Mouse (Mus musculus) NIH3T3 (cell line): Measurements from ENCODE around the gene Med24.
A peak's percentile ranks its signal among the peaks of the same experiment; 100 is the strongest.

ENCODE experiments used
- DNase-seq: peaks from one replicate; pipeline ENCODE4 v3.0.0-alpha.2; 2012; ENCODE audit warnings: low read depth

The Med24 gene

DNA sequence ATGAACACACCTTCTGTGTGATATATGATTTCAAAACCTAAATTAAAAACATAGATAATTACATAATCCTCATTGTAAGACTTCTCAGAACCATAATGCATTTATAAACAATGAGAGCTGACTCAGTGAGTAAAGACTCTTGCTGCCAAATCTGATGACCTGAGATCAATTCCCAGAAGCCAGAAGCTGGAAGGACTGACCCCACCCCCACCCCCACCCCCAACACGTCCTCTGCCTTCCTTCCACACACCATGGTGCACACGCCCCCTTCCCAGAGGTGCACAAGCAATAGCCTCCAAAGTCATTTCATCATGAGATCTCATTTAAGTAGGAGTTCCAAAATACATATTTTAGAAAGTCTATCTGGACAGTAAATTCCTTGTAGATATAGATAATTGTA lies 8.5 kb downstream of the Med24 start:
- DNase-seq, result peak; percentile 70

DNA sequence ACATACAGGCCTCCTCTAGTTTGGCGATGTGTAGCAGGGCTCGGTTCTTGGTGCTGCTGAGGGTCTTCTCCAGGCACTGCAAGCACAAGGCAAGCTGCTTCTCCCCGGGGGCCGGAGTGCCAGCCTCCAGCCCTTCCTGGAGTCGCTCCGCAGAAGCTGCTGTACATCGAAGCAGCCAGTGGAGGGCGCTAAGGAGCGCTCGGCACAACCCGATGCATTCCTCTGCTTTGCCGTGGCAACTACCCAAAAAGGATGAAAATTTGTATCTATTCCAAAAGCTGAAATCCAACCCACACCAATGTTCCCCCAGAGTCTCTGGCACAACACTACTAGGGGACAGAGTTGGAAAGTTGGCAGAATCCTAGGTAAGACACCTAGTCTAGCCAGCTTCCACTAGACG lies 11.3 kb downstream of the Med24 start:
- peak; percentile 84 for DNase-seq

DNA sequence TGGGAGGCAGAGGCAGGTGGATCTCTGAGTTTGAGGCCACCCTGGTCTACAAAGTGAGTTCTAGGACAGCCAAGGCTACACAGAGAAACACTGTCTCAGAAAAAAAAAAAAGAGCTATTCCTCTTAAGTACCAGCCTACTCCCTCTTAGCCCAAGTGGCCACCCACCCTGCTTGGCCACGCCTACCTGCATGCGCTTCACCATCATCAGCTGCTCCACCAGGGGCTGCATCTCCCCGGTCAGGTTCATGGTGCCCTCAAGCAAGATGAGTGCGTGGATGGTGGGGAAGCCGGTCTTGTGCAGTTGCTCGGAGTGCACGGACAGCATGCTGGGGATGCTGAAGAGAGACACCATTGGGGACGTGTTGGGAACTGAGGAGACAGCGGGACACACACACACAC lies 13.3 kb downstream of the Med24 start:
- DNase-seq, result no peak

DNA sequence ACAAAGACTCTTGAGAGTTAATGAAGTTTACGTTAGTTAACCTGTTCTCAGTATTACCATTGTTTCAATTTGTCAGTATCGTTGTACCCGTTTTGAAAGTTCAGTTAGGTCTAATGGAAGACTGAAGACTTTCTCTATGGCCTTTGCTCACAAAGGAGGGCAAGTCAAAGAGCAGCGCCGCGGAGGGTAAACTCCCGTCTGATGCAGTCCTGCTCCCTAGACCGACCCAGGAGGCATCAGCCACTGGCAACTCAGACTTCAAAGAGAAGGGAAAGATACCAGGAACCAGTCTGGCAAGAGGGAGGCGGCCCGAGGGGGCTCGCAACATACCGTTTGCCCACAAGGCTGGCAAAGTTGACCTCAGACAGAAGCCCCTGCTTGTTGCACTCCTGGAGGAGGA lies 15.5 kb downstream of the Med24 start:
- DNase-seq, result no peak

DNA sequence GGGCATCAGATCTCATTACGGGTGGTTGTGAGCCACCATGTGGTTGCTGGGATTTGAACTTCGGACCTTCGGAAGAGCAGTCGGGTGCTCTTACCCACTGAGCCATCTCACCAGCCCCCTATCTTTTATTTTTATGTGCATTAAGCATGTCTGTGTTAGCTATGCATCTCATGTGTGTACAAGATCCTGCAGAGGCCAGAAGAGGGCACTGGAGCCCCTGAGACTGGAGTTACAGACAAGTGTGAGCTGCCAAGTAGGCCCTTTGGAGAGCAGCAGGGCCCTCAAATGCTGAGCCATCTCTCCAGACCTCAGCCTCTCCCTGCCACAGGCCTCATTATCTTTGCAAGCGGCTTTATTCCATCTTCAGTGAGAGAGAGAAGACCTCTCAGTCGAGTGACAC lies 17.2 kb downstream of the Med24 start:
- peak; percentile 67 for DNase-seq

DNA sequence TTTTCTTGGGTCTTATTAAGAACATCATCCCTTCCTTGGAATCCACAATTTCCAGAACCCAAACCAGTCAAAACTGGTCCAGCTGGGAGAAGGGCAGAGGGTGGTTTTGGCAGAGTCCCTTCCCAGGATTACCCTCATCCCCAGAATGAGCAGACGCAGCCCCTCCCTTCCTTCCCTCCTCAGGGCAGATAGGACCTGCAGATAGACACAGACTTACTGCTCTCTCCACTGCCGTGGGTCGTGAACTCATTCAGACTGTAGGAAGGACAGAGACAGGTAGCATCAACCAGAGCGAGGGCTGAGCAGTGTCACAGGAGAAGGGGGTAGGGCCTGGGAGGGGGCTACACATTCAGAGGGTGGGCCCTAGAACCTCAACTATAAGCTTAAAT lies 18.2 kb downstream of the Med24 start:
- no peak for DNase-seq

DNA sequence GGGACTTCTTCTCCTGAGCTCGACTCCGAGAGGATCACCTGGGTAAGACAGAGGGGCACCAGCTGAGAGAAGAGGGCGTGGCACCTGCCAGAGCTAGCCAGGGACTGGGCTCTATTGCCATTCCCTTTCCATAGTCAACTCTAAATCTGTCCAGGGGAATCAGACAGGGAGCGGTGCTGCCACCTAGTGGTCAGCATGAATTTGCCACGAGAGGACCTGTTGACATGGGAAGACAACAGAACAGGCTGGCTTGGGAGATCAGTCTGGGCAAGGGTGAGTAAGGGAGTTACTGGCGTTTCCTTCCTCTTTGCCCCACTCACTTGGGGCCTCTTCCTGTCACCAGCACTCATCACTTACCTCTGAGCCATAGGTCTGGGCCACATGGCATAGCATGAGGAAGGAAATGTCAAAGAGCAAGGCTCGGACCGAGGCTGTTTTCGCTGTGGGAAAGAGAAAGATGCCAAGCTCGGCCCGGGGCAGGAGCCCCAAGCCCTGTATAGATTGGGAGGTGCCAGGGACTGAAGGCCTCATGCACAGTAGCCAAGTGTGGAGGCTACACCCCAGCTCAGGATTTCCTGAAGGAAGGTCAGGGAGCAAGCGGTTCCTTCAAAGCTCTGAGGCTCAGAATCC lies 18.7 kb downstream of the Med24 start:
- DNase-seq, result peak; percentile 96

DNA sequence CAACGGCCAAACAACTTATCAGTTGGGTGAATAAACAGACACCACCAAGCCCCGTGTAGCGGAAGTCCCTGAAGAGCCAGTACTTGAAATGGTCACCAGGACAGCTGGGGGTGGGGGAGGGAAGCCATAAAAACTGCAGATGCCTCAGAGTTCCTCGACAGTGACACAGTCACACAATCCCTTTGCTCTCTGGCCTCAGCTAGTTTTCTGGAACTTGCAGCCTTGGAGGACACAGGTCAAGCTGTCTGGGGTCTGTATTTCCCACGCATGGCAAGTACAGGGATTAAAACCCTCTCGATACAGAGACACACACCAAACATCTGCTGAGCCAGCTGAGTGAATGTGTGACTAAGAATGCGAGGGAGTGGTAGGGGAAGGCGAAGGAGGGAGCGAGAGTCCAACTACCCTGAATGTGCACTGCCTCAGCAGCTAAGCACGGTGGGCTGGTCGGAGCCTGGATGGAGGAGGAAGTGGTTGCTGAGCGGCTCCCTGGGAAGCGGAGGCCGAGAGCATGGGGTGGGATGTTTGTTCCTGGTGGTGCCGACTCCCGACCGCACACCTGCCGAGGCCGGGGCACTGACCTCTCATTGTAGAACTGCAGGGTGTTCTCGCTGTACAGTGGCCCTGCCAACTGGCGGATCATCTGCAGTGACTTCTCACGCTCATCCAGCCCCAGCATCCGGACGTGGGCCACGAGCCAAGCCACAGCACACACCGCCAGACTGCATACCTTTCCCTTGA lies 20.1 kb downstream of the Med24 start:
- DNase-seq, result peak; percentile 70

DNA sequence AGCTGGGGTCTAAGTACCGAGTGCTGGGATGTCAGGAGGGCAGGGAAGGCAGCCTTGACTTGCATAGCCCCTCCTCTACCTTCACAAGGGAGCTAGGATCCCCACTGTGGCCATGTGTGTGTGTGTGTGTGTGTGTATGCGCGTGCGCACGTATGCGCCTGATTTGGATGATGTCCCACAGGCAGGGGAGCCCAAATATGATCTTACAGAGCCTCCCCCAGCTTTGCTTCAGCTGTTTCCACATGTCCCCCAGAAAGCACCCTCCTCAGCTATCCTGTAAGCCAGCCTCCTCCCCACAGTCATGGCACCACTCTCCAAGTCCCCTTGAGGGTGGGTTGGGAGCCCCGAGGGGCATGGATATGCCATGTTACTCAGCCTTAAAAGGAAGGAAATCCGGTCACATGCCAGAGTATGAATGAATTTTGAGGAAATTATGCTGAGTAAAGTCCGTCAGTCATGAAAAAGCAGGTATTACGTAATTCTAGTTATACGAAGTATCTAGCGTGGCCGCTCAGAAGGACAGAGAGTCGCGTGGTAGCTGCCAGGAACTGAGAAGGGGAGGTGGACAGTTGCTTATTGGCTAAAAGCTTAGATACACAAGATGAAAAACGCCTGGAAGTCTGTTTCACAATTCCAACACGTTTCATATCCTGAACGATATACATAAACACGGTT lies 20.8 kb downstream of the Med24 start:
- peak; percentile 80 for DNase-seq

DNA sequence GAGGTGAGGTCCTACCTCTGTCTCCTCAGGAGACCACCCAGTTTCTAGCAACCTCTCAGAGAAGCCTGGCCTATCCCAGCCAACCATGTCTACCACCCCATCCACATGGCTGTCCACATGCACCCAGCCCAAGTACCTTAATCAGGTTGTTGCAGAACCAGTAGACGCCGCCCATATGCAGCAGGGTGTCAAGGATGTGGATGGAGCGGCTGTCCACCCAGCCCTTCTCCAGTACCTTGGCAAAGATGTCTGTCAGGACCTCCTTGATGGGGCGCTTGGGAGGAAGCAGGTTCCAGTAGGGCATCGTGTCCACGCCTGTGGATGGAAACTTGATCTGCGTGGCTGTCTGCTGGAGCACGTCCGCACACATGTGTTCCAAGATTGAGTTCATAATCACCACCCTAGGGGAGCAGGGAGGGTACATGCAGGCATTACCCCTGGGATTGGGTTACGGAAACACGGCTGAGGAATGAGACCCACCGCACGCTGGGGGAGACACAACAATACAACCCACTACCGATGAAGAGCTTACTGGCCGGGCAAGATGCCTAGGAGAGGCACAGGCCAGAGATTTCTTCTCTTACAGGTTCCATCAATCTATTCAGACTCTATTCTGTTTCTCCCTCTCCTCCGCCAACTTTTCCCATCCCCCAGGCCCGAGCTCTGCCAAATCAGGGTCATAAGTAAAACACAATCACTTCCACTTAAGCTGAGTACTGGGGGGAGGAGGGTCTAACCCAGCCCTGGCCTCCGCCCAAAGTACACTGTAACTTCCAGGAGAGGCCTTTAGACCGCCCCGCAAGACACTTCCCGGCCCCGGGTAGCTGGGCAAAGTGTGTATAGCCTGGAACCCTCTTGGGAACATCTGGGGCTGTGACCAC lies 21.6 kb downstream of the Med24 start:
- DNase-seq, result peak; percentile 92

DNA sequence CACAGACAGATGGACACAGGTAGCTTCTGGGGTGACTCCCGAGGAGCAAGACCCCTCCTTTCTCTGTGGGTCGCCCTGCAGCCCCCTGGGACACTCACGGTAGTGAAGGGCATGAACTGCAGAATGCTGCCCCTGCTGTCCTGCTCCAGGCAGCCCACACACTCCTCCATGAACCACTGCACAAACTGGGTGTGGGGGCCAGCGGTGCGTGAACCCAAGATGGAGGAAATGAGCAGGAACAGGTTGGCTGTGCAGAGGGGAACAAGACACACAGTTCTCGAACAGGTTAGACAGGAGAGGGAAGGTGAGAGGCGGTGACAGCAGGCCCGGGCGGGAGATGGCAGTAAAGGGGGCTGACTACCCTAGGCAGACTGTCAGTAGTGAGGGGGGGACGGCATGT lies 24.2 kb downstream of the Med24 start:
- DNase-seq, result no peak

DNA sequence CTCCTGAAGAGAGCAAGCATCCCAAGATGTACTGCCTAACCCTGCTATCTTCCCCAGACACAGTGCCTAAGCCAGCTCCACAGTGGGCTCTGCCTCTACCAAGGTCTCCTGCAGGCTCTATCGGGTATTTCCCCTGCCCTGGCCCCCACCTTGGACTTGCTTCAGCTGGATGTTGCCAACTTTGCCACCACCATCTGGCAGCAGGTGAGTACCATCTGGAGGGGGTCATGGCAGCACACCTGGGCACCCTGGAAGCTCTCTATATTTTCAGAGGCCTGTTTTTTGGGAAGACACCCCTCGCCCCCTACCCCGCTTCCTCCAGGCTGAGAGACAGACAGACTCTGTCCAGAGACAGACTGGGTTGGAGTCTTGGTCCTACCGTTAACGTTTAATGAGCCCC lies 26.9 kb downstream of the Med24 start:
- no peak for DNase-seq

DNA sequence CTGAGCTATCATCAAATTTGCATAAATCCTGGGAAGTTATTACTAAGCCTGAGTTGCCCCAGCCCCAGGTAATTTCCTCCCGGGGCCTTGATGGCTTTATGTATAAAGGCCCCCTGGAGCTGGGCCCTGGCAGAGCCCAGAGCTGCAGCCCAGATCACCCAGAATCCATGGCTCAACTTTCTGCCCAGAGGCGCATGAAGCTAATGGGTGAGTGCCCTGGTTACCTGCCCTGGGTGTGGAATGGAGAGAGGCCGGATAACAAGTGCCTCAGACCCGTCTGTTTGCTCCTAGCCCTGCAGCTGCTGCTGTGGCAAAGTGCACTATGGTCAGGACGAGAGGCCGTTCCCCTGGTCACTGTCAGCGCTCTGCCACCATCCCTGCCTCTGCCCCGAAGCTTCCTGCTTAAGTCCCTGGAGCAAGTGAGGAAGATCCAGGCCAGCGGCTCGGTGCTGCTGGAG lies 28.0 kb downstream of the Med24 start, which contains the start of gene Csf3:
TSS of gene Csf3 (plus strand) at position 51 of the 458 bp plus-strand sequence.
- no peak for DNase-seq

DNA sequence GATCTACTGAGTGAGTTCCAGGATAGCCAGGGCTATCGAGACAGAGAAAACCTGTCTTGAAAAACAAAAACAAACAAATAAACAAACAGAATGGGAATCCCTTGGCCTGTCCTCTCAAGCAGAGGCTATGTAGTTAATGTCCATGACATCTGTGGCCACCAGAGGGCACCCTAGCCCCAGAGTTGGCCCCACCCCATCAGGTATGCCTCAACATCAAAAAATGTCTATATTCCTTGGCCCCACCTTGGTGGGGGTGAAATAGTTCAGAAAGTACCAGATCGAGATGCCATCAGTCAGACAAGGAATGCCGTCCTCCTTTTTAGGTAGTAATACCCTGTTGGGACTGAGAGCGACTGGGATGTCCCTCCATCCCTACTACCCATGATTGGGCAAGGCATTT lies 29.3 kb downstream of the Med24 start:
- DNase-seq, result peak; percentile 87

DNA sequence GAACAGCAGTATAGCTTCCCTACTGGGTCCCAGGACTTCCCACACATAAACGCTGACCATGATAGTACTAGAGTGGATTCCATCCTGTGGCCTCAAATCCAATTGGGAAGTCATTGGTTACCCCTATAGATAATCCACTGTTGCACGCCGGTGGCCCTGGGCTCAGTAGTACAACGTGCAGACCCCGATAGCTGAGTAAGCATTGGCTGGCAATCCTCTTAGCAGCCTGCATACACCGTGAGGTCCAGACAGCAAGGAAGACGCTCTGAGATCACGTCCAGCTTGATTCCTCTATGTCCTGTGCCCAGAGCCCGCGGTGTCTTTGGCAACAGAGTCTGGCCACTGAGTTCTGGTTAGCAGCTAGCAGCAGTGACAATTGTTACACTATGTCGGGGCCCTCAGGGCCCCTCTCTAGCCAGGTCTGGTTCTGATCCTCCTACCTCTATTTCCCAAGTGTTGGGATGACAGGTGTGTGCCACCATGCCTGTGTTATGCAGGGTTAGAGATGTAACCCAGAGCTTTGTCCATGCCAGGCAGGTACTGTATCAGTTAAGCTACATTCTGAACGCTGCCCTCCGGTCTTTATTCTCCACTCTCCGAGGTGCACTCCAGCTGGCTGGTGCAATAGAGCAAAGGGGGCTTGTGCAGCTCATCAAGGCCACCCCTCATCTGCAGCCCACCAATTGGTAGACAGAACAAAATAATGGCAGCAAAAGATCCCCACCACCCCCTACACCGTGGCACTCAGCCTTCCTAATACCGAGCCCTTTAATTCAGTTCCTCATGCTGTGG lies 30.2 kb downstream of the Med24 start:
- no peak for DNase-seq

DNA sequence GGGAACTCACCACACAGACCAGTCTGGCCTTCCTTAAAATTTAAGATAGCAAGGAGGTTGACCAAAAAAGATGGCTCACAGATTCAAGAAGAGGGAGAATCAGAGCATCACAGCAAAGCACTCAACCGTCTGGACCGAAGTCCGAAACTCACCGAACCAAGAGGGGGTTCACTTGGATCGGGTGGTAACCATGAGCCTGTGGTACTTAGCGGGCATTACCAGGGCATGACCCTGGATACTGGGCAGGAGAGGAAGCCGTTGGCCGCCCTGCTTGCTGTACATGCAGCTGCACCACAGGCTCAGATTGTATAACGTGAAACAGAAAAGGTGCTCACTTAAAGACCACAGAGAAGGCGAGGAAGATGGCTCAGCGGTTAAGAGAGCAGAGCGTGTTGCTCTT lies 32.0 kb downstream of the Med24 start:
- DNase-seq, result no peak

DNA sequence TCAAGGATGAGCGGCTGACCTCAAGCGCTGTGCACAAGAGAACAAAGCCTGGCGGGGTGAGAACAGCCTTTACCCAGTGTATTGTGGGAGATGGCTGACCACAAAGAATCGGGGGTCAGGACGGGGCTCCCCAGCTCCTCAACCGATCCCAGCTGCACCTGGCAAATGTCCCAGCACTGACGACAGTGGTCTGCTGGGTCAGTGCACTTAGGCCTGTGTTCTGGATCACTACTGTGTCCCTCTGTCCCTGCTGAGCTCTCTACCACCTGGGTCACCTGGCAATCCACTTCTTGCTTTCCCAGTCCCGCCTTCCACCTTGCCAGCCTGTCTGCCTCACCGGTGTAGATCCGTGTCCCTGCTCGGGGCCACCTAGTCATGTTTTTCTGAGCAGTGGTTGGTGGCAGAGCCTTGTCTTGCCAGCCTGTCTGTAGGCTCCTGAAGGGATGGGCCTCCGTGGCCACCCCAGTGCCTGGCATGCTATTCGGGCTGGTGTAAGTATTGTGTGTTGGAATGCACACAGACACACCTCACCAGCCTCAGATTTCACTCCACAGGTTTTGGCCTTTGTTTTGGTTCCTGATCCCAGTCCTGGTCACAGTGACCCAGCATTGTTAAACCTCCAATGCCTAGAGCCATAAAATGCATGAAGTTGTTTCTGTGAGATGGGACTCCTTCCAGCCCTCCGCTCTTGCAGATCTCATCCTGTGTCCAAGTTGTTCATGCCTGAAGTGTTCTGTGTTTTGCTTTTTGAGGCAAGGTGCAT lies 32.6 kb downstream of the Med24 start:
- DNase-seq, result no peak

DNA sequence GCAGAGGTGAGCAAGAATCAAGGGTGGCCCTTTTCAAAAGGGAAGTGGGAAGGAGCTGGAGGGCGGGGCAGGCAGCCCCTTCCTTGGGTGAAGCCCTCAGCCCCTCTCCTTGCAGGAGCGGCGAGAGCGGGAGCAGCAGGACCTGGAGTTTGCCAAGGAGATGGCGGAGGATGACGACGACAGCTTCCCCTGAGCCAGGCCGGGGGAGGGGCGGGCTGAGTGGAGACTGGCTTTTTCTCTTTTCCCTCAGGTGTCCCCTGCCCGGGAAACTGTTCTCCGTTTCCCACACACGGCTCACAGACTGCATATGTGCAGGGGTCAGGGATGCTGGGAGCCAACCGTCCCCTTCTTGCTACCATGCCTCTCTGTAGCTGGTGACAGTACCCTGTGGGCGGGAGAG lies 33.8 kb downstream of the Med24 start:
- DNase-seq, result no peak

DNA sequence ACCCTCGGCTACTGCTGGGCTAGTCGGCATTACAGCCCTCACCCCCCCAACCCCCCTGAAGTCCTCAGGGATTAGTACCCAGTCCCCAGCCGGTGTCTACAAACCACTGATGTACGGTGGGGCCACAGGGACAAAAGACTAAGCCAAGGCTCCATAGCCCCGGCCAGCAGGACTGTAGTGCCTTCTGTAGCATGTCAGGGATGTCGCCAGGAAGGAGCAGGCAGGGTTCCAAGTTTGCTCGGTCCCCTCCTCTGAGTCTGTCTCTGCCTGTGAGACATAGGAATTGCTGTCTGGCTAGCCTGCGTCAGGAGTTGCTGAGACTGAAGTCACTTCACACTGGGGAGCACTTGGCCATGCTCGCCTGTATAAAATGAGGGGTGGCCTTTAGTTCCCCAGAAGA lies 34.9 kb downstream of the Med24 start:
- no peak for DNase-seq

DNA sequence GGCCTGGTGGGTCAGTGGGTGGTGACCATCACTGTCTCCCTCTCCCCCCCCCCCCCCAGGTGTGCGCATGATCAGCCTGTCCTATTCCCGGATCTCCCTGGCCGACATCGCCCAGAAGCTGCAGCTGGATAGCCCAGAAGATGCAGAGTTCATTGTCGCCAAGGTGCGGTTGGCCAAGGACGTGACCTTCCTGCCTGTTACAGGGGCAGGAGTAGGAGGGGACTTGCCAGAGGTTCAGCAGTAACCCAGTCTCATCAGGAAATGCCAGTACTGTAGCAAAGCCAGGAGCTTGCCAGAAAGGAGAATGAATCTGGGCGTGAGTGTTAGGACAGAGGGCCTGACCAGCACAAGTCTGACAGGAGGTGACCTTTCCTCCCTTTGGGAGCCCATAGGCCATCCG lies 35.5 kb downstream of the Med24 start:
- DNase-seq, result no peak

DNA sequence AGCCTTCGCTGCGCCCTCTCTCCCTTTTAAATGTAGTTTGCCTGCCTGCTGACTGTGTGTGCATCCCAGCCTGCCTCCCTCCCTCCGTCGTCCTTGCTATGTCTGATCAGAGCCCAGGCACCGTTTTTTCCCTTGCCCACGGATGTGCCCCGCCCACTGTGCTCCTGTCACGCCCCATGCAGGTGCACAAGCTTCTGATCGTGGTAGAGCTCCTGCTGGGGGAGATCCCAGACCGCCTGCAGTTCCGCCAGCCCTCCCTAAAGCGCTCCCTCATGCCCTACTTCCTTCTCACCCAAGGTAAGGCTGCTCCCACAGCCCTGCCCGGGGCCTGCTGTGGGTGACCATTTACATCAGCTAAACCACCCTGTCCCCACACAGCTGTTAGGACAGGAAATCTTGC lies 36.0 kb downstream of the Med24 start:
- no peak for DNase-seq
